Mouse (Mus musculus) liver, adult 2 months (tissue): ENCODE results near the gene Mrtfa. TPM values are rescaled to one million over a fixed set of nuclear protein-coding genes. Genes with fewer than 3 reads are reported as not detected.

Source experiments
- DNase-seq: peaks from one replicate; pipeline ENCODE4 v3.0.0-alpha.2; 2011; ENCODE audit warnings: low read depth, low spot score; ENCODE audit errors: extremely low read depth
- H3K27ac ChIP-seq: fragments of 200-500 bp; replicated peaks from 2 replicates; pipeline ENCODE4 v1.5.1; 2012; ENCODE audit warnings: low read depth, mild to moderate bottlenecking, control low read depth, inconsistent platforms, low read length; ENCODE audit not compliant: insufficient read depth
- H3K27me3 ChIP-seq: fragments of 200-500 bp; 2 replicates; pipeline ENCODE4 v1.6.1; 2012; ENCODE audit warnings: mild to moderate bottlenecking, moderate library complexity, low read length, inconsistent platforms; ENCODE audit not compliant: control insufficient read depth, insufficient read depth
- H3K36me3 ChIP-seq: fragments of 200-500 bp; 2 replicates; pipeline ENCODE4 v1.6.1; 2012; ENCODE audit warnings: low read length, inconsistent platforms; ENCODE audit not compliant: control insufficient read depth, insufficient read depth
- H3K4me1 ChIP-seq: fragments of 200-500 bp; 2 replicates; pipeline ENCODE4 v1.6.1; 2011; ENCODE audit warnings: low read length; ENCODE audit not compliant: control insufficient read depth, insufficient read depth
- H3K4me3 ChIP-seq: fragments of 200-500 bp; 2 replicates; pipeline ENCODE4 v1.5.1; 2011; ENCODE audit warnings: low read depth, mild to moderate bottlenecking, control low read depth, low read length, moderate library complexity; ENCODE audit not compliant: insufficient read depth
- H3K79me2 ChIP-seq: fragments of 200-500 bp; 2 replicates; pipeline ENCODE4 v1.6.1; 2012; ENCODE audit warnings: inconsistent platforms, mild to moderate bottlenecking, low read length, moderate library complexity; ENCODE audit not compliant: control insufficient read depth, insufficient read depth
- H3K9ac ChIP-seq: fragments of 200-500 bp; 2 replicates; pipeline ENCODE4 v1.6.1; 2012; ENCODE audit warnings: low read depth, mild to moderate bottlenecking, control low read depth, inconsistent platforms, low read length
- CTCF ChIP-seq: fragments of 200-500 bp; IDR thresholded peaks from 2 replicates; pipeline ENCODE4 v1.5.1; 2011; ENCODE audit warnings: low read depth, low read length, control low read depth
- POLR2A ChIP-seq: fragments of 200-500 bp; IDR thresholded peaks from 2 replicates; pipeline ENCODE4 v1.6.1; 2011; ENCODE audit warnings: low read length, control low read depth; ENCODE audit not compliant: insufficient read depth; ENCODE audit errors: extremely low read depth
- WGBS: fragments of 180-500 bp; shearing (Covaris S2); methylation state at CpG from one replicate; pipeline ENCODE4 v1.1.7; 2018; 5-methylcytosine and 5-hydroxymethylcytosine counted together
- polyA plus RNA-seq: library from polyadenylated mRNA; depleted of rRNA; stranded (reverse); fragments of >200 nt; gene quantifications from 2 replicates; pipeline ENCODE4 v1.2.3, GENCODE M21; 2012
- total RNA-seq: library from RNA; depleted of rRNA; stranded (reverse); fragments of >200 nt; gene quantifications from 2 replicates; pipeline ENCODE4 v1.2.3, GENCODE M21; 2014

Gene Mrtfa
- total and polyA plus RNA-seq, 2 experiments = 1.0 to 5.6 TPM

- no peak overlapping the region for H3K27ac ChIP-seq
- TF ChIP-seq CTCF = no peak
- no peak for TF ChIP-seq POLR2A
- H3K27me3 ChIP-seq = no peaks in the 10 kb centered on the region
- no peak overlapping the region for H3K9ac ChIP-seq
- no peaks in the 10 kb centered on the region for H3K4me1 ChIP-seq
- H3K36me3 ChIP-seq = no peaks in the 10 kb centered on the region; the same call in 1 of the 2 replicates
- H3K79me2 ChIP-seq = no peaks in the 10 kb centered on the region
- no peak for DNase-seq
- H3K4me3 ChIP-seq = no peak overlapping the region
- 95% methylated on average over 7 of the region's 7 CpGs for WGBS
Observed at GRCm38 (mm10) chr15:81017308-81017707, 173.2 kb downstream of the Mrtfa start.

- 93% methylated on average over 10 of the region's 10 CpGs for WGBS
- H3K36me3 ChIP-seq = no peaks in the 10 kb centered on the region; the same call in 1 of the 2 replicates
- TF ChIP-seq POLR2A (no peak), CTCF (no peak)
Observed at GRCm38 (mm10) chr15:81016488-81016887, 174.1 kb downstream of the Mrtfa start.

DNA sequence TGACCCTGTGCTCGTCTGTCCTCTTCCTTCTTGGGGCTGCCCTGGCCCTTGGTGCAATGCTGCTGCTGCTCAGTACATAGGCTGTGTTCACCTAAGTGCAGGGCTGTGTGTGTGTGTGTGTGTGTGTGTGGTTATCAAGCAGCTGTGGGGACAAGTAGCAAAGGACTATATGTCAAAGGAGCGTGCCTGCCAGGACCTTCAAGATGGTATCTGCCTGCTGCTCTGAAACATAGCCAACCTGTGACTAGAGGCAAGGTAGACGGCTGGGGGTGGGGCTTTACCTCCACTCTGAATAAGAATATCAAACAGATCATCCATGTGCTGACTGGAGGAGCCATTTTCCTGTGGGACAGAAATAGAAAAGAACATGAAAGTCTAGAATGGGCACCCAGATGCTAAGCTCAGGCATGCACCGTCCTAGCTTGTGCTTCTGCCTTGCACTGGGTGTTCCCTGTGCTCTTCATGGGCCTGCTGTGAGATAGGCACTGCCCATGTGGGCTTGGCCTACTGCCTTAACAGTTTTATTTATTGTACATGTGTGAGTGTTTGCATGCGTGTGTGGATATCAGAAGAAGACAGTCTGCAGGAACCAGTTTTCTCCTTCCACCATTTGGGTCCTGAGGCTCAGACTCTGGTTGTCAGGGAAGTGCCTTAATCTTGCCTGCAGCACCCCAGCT is 175.4 kb downstream of the Mrtfa start:
- Histone ChIP-seq H3K36me3 (no peaks in the 10 kb centered on the region; the same call in 1 of the 2 replicates), H3K9ac (no peak overlapping the region), H3K4me1 (no peaks in the 10 kb centered on the region), H3K4me3 (no peak overlapping the region), H3K27ac (no peak overlapping the region), H3K79me2 (no peaks in the 10 kb centered on the region), H3K27me3 (no peaks in the 10 kb centered on the region)
- TF ChIP-seq POLR2A (no peak), CTCF (no peak)
- no peak for DNase-seq
- 86% methylated on average over 5 of the region's 5 CpGs for WGBS

More at GRCm38 (mm10) chr15:81016488-81016887, 174.1 kb downstream of the Mrtfa start:
- Histone ChIP-seq H3K9ac (no peak overlapping the region), H3K27me3 (no peaks in the 10 kb centered on the region), H3K79me2 (no peaks in the 10 kb centered on the region), H3K4me3 (no peak overlapping the region), H3K27ac (no peak overlapping the region), H3K4me1 (no peaks in the 10 kb centered on the region)
- no peak for DNase-seq

DNA sequence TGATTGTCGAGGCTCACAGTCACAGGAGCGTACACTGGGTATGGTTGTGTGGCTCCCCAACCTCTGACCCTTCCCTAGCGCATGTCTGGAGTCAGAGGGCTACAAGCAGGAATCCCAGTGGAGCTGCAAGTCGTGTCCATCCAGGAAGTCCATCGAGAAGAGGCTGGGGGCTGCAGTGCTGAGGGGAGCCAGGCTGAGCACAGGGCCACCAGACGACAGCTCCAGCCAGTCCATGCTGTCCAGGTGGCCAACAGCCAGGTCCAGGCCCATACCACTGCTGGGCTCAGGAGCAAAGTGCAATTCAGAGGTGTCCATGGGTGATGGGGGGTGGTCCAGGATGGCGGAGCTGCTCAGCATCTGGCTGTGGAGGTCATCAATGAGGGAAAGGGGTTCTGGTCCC is 177.4 kb downstream of the Mrtfa start:
- Histone ChIP-seq H3K27ac (no peak overlapping the region), H3K9ac (no peak overlapping the region), H3K4me1 (no peaks in the 10 kb centered on the region), H3K36me3 (no peaks in the 10 kb centered on the region), H3K79me2 (no peaks in the 10 kb centered on the region), H3K27me3 (no peaks in the 10 kb centered on the region), H3K4me3 (no peak overlapping the region)
- no peak for DNase-seq
- no peak for TF ChIP-seq CTCF
- no peak for TF ChIP-seq POLR2A
- WGBS = 87% methylated on average over 7 of the region's 7 CpGs

DNA sequence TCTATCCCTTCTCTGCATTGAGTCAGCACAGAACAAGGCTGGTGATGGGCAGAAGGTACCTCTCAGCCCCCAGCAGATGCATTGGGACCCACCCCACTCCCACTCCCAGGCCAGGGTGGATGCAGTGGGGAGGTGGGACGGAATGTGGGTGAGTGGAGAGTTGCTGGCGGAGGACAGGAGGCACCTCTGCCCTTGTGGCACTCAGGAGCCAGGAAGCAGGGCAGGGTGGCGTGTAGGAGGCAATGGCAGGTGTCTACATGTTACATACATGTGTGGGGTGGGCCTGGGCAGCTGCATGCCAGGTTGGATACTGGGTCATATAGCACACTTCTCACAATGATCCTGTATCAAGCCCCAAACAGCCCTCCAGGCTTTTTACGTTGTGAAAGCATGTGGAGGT is 178.2 kb downstream of the Mrtfa start:
- no peak for DNase-seq
- H3K4me3 ChIP-seq = no peak overlapping the region
- 94% methylated on average over 4 of the region's 4 CpGs for WGBS
- H3K79me2 ChIP-seq = no peaks in the 10 kb centered on the region
- no peak for TF ChIP-seq POLR2A
- TF ChIP-seq CTCF = no peak
- H3K27me3 ChIP-seq = no peaks in the 10 kb centered on the region
- no peak overlapping the region for H3K9ac ChIP-seq
- H3K27ac ChIP-seq = no peak overlapping the region
- no peaks in the 10 kb centered on the region for H3K36me3 ChIP-seq
- no peaks in the 10 kb centered on the region for H3K4me1 ChIP-seq

DNA sequence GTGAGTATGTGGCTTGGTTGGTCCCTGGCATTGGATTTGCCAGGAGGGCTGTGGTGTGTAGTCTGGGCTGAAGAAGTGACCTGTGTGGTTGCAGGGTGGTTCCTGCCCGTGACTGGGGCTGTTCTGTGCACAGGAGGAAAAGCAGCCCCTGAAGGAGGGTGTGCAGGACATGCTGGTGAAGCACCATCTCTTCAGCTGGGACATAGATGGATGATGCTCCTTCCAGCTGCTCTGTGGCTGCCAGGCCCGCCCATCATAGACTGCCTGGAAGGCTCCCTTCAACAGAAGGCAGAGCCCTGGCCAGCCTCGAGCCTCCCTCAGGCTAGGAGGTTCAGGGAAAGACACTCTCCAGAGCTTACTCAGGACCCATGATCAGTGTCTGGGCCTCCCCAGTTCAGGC is 179.0 kb downstream of the Mrtfa start:
- no peaks in the 10 kb centered on the region for H3K27me3 ChIP-seq
- WGBS = 80% methylated on average over 3 of the region's 3 CpGs
- H3K27ac ChIP-seq = no peak overlapping the region
- H3K4me1 ChIP-seq = no peaks in the 10 kb centered on the region
- H3K9ac ChIP-seq = no peak overlapping the region
- H3K36me3 ChIP-seq = no peaks in the 10 kb centered on the region
- H3K4me3 ChIP-seq = no peak overlapping the region
- no peaks in the 10 kb centered on the region for H3K79me2 ChIP-seq
- TF ChIP-seq CTCF (no peak), POLR2A (no peak)
- no peak for DNase-seq
